Mouse (Mus musculus): Measurements from ENCODE around the gene Theg.

- TF ChIP-seq CTCF (IDR thresholded peaks at IDR 0.05; ENCODE audit: extremely low read depth, insufficient read depth, low read length) (no peak), POLR2A (IDR thresholded peaks at IDR 0.05; ENCODE audit: extremely low read depth, insufficient read depth, low read length) (no peak)
These were observed 30.2 kb downstream of the Theg start for GRCm38 (mm10) chr10:79556951-79557350.
